Mouse (Mus musculus) heart, adult 2 months (tissue): ENCODE data around the gene Ankrd11.

Experiments
- CTCF ChIP-seq: fragments of 200-600 bp; IDR thresholded peaks from 2 replicates; pipeline ENCODE4 v1.8.1; 2022; ENCODE audit warnings: antibody characterized with exemption, mild to moderate bottlenecking, moderate library complexity
- EP300 ChIP-seq: fragments of 200-500 bp; IDR thresholded peaks from 2 replicates; pipeline ENCODE4 v1.6.1; 2011; ENCODE audit warnings: low read depth, low read length, control low read depth; ENCODE audit not compliant: insufficient read depth
- POLR2A ChIP-seq: fragments of 200-500 bp; IDR thresholded peaks from 2 replicates; pipeline ENCODE4 v1.6.1; 2011; ENCODE audit warnings: mild to moderate bottlenecking, low read depth, low read length, control low read depth; ENCODE audit not compliant: insufficient read depth

DNA sequence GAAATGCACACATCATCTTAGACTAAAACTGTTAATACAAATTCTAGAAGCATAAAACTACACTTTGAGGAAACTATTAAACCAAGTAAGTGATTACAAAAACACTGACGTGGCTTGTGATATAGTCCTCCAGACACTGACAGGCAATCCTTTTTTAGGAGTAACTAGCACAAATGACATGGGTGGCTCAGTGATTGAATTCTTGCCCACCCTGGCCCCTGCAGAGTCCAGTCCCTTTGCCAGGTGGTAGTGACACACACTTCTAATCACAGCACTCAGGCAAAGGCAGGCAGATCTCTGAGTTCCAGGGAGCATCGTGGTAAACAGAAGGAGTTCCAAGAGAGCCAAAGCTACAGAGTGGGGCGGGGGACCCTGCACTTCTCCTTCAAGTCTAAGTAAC lies 36.7 kb downstream of the Ankrd11 start:
- TF ChIP-seq POLR2A: no peak
- TF ChIP-seq EP300: no peak
- TF ChIP-seq CTCF: no peak
